Comparison of ENCODE assay signal across 8 mouse cellular contexts in the genomic region with DNA sequence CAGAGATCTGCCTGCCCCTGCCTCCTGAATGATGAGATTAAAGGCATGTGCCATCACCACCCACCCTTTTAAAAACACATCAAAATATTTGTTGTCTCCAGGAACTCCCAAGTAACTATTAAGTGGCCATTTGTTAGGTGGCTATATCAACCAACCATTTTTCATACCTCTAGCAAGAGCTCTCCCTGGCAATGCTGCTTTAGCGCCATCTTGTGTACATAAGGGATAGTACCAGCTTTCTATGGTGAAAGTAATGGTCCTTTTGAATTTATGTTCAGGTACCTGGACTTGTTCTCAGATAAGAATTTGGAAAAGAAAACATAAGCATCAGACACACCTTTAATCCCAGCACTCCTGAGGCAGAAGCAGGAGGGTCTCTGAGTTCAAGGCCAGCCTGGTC. TPM values are rescaled to one million over a fixed set of nuclear protein-coding genes. Genes with fewer than 3 reads are reported as not detected.
DNase-seq lines count a peak whose midpoint lies in the region; ATAC-seq and TF ChIP-seq lines count a peak whose summit lies in the region.
"Had no signal": no experiment of that assay in that cellular context is flagged by ENCODE, and none has a peak within 500 bp of the region (broad histone marks: within the 10 kb centered on the region; RNA-seq: fewer than 3 reads in every experiment).

No protein-coding gene starts in this region.

- no peak overlapping the region for H3K27ac ChIP-seq in layer of hippocampus, adult 2 months
- no peak overlapping the region for H3K27ac ChIP-seq in embryonic facial prominence, embryonic 10.5 days (replicated peaks)
- H3K27ac ChIP-seq in lung, embryonic 14.5 days (ENCODE audit: low read depth) = no peak overlapping the region

- no peaks in the 10 kb centered on the region for H3K36me3 ChIP-seq in embryonic facial prominence, embryonic 10.5 days (replicated peaks)
- H3K36me3 ChIP-seq in lung, embryonic 14.5 days (ENCODE audit: insufficient read depth) = no peaks in the 10 kb centered on the region

- no peak overlapping the region for H3K4me3 ChIP-seq in layer of hippocampus, adult 2 months
- H3K4me3 ChIP-seq in embryonic facial prominence, embryonic 10.5 days = no peak overlapping the region
- H3K4me3 ChIP-seq in lung, embryonic 14.5 days (ENCODE audit: low read depth, low read length) = no peak overlapping the region
- H3K4me3 ChIP-seq: megakaryocyte, embryonic 14.5 days had no signal

- H3K27me3 ChIP-seq in embryonic facial prominence, embryonic 10.5 days (replicated peaks; ENCODE audit: low read depth, poor library complexity, severe bottlenecking) = peaks cover 8% of the 10 kb centered on the region; the same call in 1 of the 2 replicates
- H3K27me3 ChIP-seq in lung, embryonic 14.5 days (ENCODE audit: insufficient read depth, low read length) = no peaks in the 10 kb centered on the region
- H3K27me3 ChIP-seq: megakaryocyte, embryonic 14.5 days had no signal

- DNase-seq in layer of hippocampus, adult 2 months (ENCODE audit: low spot score in 2 of 2) = peak; percentile 55 to 66
- no peak for DNase-seq in layer of hippocampus, postnatal 36 days
- DNase-seq in MN1 (ENCODE audit: low spot score) = peak; percentile 77
- DNase-seq in embryonic facial prominence, embryonic 10.5 days (ENCODE audit: low spot score) = peak; percentile 21
- DNase-seq in lung, embryonic 14.5 days = peak; percentile 82
- no peak for DNase-seq in testis, postnatal 14 days (ENCODE audit: low spot score)

- TF ChIP-seq CTCF in layer of hippocampus, adult 2 months (conservative IDR thresholded peaks at IDR 0.05) = peak; percentile 94
- peak; percentile 92 for TF ChIP-seq CTCF in lung, embryonic 14.5 days (IDR thresholded peaks at IDR 0.05; ENCODE audit: low read depth)

- H3K9me3 ChIP-seq in embryonic facial prominence, embryonic 10.5 days = no peaks in the 10 kb centered on the region
- no peaks in the 10 kb centered on the region for H3K9me3 ChIP-seq in lung, embryonic 14.5 days (ENCODE audit: low read depth, low read length)
- H3K9me3 ChIP-seq: megakaryocyte, embryonic 14.5 days had no signal

- peaks cover 8% of the 10 kb centered on the region; the same call in 1 of the 2 replicates for H3K4me1 ChIP-seq in embryonic facial prominence, embryonic 10.5 days
- H3K4me1 ChIP-seq in lung, embryonic 14.5 days (ENCODE audit: insufficient read depth) = no peaks in the 10 kb centered on the region

- no peak overlapping the region for H3K4me2 ChIP-seq in lung, embryonic 14.5 days

- peak; percentile 67 for ATAC-seq in CD4-positive, CD25-positive, alpha-beta regulatory T cell, adult 4 months
- peak; percentile 42; the same call in 1 of the 2 replicates for ATAC-seq in lung, embryonic 14.5 days (ENCODE audit: insufficient read depth)

- no peak overlapping the region for H3K9ac ChIP-seq in lung, embryonic 14.5 days

- whole genome bisulfite sequencing in embryonic facial prominence, embryonic 10.5 days = 2% methylated on average over 1 of the region's 1 CpGs
- WGBS in lung, embryonic 14.5 days = 0% methylated on average over 1 of the region's 1 CpGs

RNA-seq across cellular contexts. Expression of a gene that starts 9.9 kb away (rescaled TPM):
- 1 to 10 TPM; 3.8 to 5.4 TPM for total RNA-seq in layer of hippocampus, adult 2 months (2021)
- 1 to 10 TPM; 6.4 to 8.1 TPM for total RNA-seq in layer of hippocampus, postnatal 36 days (2021)
- polyA plus RNA-seq in CD4-positive, CD25-positive, alpha-beta regulatory T cell, adult 4 months (2017; shearing (Covaris generic)) = under 1 TPM in 1 of 2 experiments, not detected in 1; 0.44 TPM
- polyA plus RNA-seq in embryonic facial prominence, embryonic 10.5 days (2016; fragmentation: Nextera tagmentation; extraction: Ambion mirVana) = 0.26 TPM in 1 of 2 replicates, not detected in the other
- not detected in 2 replicates for polyA plus RNA-seq in lung, embryonic 14.5 days (2014; fragmentation: Nextera tagmentation; extraction: Ambion mirVana)

RNA-seq across cellular contexts. Expression of a gene that starts 10.5 kb away (rescaled TPM):
- under 1 TPM in 1 of 2 experiments, not detected in 1; 0.91 TPM for total RNA-seq in layer of hippocampus, adult 2 months (2021)
- total RNA-seq in layer of hippocampus, postnatal 36 days (2021) = not detected
- polyA plus RNA-seq in CD4-positive, CD25-positive, alpha-beta regulatory T cell, adult 4 months (2017; shearing (Covaris generic)) = not detected
- not detected in 2 replicates for polyA plus RNA-seq in embryonic facial prominence, embryonic 10.5 days (2016; fragmentation: Nextera tagmentation; extraction: Ambion mirVana)
- polyA plus RNA-seq in lung, embryonic 14.5 days (2014; fragmentation: Nextera tagmentation; extraction: Ambion mirVana) = not detected in 2 replicates

RNA-seq across cellular contexts. Expression of a gene that starts 21.5 kb away (rescaled TPM):
- 10 to 100 TPM; 63.2 to 66.6 TPM for total RNA-seq in layer of hippocampus, adult 2 months (2021)
- total RNA-seq in layer of hippocampus, postnatal 36 days (2021) = 10 to 100 TPM; 64.7 to 66.0 TPM
- polyA plus RNA-seq in CD4-positive, CD25-positive, alpha-beta regulatory T cell, adult 4 months (2017; shearing (Covaris generic)) = 10 to 100 TPM; 78.8 to 89.1 TPM
- 162 and 164 TPM in 2 replicates for polyA plus RNA-seq in embryonic facial prominence, embryonic 10.5 days (2016; fragmentation: Nextera tagmentation; extraction: Ambion mirVana)
- 115 and 127 TPM in 2 replicates for polyA plus RNA-seq in lung, embryonic 14.5 days (2014; fragmentation: Nextera tagmentation; extraction: Ambion mirVana)

RNA-seq across cellular contexts. Expression of a gene that starts 47.1 kb away (rescaled TPM):
- total RNA-seq in layer of hippocampus, adult 2 months (2021) = 10 to 100 TPM; 14.5 to 17.3 TPM
- 10 to 100 TPM; 12.7 to 17.2 TPM for total RNA-seq in layer of hippocampus, postnatal 36 days (2021)
- polyA plus RNA-seq in CD4-positive, CD25-positive, alpha-beta regulatory T cell, adult 4 months (2017; shearing (Covaris generic)) = 10 to 100 TPM; 34.9 to 86.7 TPM
- polyA plus RNA-seq in embryonic facial prominence, embryonic 10.5 days (2016; fragmentation: Nextera tagmentation; extraction: Ambion mirVana) = 3.0 and 5.3 TPM in 2 replicates
- polyA plus RNA-seq in lung, embryonic 14.5 days (2014; fragmentation: Nextera tagmentation; extraction: Ambion mirVana) = 1.8 and 2.8 TPM in 2 replicates

RNA-seq across cellular contexts. Expression of a gene that starts 51.6 kb away (rescaled TPM):
- 10 to 100 TPM; 16.8 to 17.7 TPM for total RNA-seq in layer of hippocampus, adult 2 months (2021)
- total RNA-seq in layer of hippocampus, postnatal 36 days (2021) = 10 to 100 TPM; 12.5 to 15.1 TPM
- 10 to 100 TPM; 14.2 to 22.2 TPM for polyA plus RNA-seq in CD4-positive, CD25-positive, alpha-beta regulatory T cell, adult 4 months (2017; shearing (Covaris generic))
- 15.0 and 17.4 TPM in 2 replicates for polyA plus RNA-seq in embryonic facial prominence, embryonic 10.5 days (2016; fragmentation: Nextera tagmentation; extraction: Ambion mirVana)
- 16.1 and 16.7 TPM in 2 replicates for polyA plus RNA-seq in lung, embryonic 14.5 days (2014; fragmentation: Nextera tagmentation; extraction: Ambion mirVana)

Comparison
In these comparisons a context has a peak if more than half of its experiments do, and no peak if none do; other contexts are left out.
1. DNase-seq: peak in layer of hippocampus, adult 2 months (2 of 2), MN1 (single experiment), embryonic facial prominence, embryonic 10.5 days (single experiment) and lung, embryonic 14.5 days (single experiment); none in layer of hippocampus, postnatal 36 days (0 of 2) and testis, postnatal 14 days (single experiment).